Comparison of ENCODE assay signal across 23 mouse cellular contexts in the genomic region with DNA sequence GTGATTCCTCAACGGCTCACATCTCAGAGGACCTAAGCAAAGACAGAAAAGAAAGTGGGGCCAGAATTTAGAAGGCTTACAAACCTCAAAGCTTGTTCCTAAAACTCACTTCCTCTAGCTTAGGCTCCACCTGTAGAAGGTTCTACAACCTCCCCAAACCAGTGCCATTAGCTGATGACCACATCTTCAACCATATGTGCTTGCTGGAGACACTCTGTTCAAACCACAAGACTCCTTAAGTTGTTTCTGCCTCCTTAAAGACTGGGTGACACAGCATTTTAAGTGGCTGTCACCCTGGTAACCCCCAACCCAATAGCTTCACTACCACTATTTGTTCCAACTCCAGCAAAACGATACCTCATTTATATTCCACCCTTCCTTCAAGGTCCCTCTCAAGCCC.
"Had no signal": no experiment of that assay in that cellular context is flagged by ENCODE, and none has a peak within 500 bp of the region (broad histone marks: within the 10 kb centered on the region; RNA-seq: fewer than 3 reads in every experiment).

No protein-coding gene starts in this region.

- H3K9me3 ChIP-seq: limb, embryonic 10.5 days; limb, embryonic 13.5 days; liver, embryonic 12.5 days; liver, embryonic 15.5 days; lung, embryonic 15.5 days; midbrain, embryonic 10.5 days; midbrain, embryonic 13.5 days; neural tube, embryonic 13.5 days had no signal

- H3K36me3 ChIP-seq: limb, embryonic 10.5 days; limb, embryonic 13.5 days; liver, embryonic 12.5 days; liver, embryonic 15.5 days; lung, embryonic 15.5 days; midbrain, embryonic 10.5 days; midbrain, embryonic 13.5 days; neural tube, embryonic 13.5 days had no signal

- H3K4me3 ChIP-seq: layer of hippocampus, adult 2 months; limb, embryonic 10.5 days; limb, embryonic 13.5 days; liver, embryonic 12.5 days; liver, embryonic 15.5 days; lung, embryonic 15.5 days; midbrain, embryonic 10.5 days; midbrain, embryonic 13.5 days; myocyte; neural tube, embryonic 13.5 days had no signal

- ATAC-seq: liver, embryonic 12.5 days; midbrain, embryonic 13.5 days; midbrain, embryonic 16.5 days had no signal

- H3K4me1 ChIP-seq: midbrain, embryonic 10.5 days; midbrain, embryonic 13.5 days; neural tube, embryonic 13.5 days had no signal

- DNase-seq: kidney, adult 9 months; kidney, postnatal 25 days; layer of hippocampus, adult 9-11 months; liver; lung, adult 18-20 months; lung, postnatal 10 days; lung, postnatal 36 days; retina, postnatal 1 day; right cerebral cortex, postnatal 25 days; spleen, adult 18-20 months; thymus, adult 18-20 months; thymus, postnatal 36 days had no signal

- H3K27me3 ChIP-seq: limb, embryonic 13.5 days; liver, embryonic 15.5 days; lung, embryonic 15.5 days; midbrain, embryonic 13.5 days; neural tube, embryonic 13.5 days had no signal
